ENCODE assay signal across 8 mouse cellular contexts in the genomic region with DNA sequence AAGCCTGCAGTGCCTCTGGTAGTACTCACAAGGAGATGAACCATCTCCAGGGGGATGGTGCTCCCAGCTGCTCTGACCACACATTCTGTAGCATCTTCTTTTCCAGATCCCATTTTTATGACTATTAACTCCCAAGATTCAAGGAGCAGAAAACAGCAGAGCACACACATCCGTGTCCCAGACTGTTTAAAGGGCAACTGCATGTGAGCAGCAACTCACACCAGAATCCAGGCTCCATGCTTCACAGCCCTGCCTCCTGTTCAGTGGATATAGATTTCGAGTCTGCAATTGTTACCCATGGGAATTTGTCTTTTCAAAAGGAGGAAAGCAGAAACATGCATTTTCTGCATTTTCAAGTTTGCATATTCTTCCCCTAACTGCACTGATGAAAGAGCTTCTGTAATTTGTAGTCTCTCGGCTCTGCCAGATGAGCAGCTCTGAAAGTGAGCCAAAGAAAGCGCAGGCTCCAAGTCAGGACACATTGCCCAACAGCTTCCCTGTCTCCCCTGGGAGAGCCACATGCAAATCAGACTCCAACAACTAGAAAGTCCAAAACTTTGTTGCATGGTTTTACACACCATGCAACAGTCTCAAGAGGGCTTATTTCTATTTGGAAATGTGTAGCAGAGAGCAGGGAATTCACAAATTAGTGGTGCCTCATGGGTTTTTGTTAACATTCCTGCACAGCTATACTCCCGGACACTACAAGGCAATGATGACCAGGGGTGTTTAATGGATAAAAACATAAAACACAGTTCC.
DNase-seq lines count a peak whose midpoint lies in the region; ATAC-seq and TF ChIP-seq lines count a peak whose summit lies in the region.

No protein-coding gene starts in this region.

- H3K4me3 ChIP-seq in hindbrain, embryonic 13.5 days = no peak overlapping the region
- H3K4me3 ChIP-seq in hindbrain, embryonic 12.5 days = no peak overlapping the region
- H3K4me3 ChIP-seq in CH12.LX (replicated peaks in 1 of 3; ENCODE audit: low read depth in 2 of 3, low read length in 2 of 3, poor library complexity in 1 of 3) = no peak overlapping the region
- no peak overlapping the region for H3K4me3 ChIP-seq in embryonic fibroblast, embryonic 13.5 days (ENCODE audit: insufficient read depth, low read length)
- no peak overlapping the region for H3K4me3 ChIP-seq in midbrain, embryonic 15.5 days

- peak; percentile 41 for DNase-seq in CH12.LX (ENCODE audit: extremely low read depth)
- DNase-seq in kidney, adult 8-10 months = peak; percentile 37 to 52
- no peak for DNase-seq in cerebellum, adult 8-10 months

- no peak for TF ChIP-seq RAD21 in CH12.LX (IDR thresholded peaks at IDR 0.05; ENCODE audit: low read depth, low read length)

- no peak overlapping the region for H3K4me2 ChIP-seq in hindbrain, embryonic 13.5 days
- H3K4me2 ChIP-seq in hindbrain, embryonic 12.5 days (replicated peaks) = no peak overlapping the region
- no peak overlapping the region; the same call in 1 of the 2 replicates for H3K4me2 ChIP-seq in CH12.LX (ENCODE audit: insufficient read depth, low read depth, poor library complexity, severe bottlenecking)
- H3K4me2 ChIP-seq in midbrain, embryonic 15.5 days = no peak overlapping the region

- no peaks in the 10 kb centered on the region for H3K27me3 ChIP-seq in hindbrain, embryonic 13.5 days
- H3K27me3 ChIP-seq in hindbrain, embryonic 12.5 days = no peaks in the 10 kb centered on the region
- H3K27me3 ChIP-seq in CH12.LX (replicated peaks) = no peaks in the 10 kb centered on the region
- no peaks in the 10 kb centered on the region for H3K27me3 ChIP-seq in midbrain, embryonic 15.5 days (replicated peaks)

- ATAC-seq in hindbrain, embryonic 13.5 days (ENCODE audit: low FRiP score) = no peak
- no peak for ATAC-seq in hindbrain, embryonic 12.5 days (ENCODE audit: low FRiP score)
- ATAC-seq in midbrain, embryonic 15.5 days (replicated peaks) = peak; percentile 54; the same call in 1 of the 2 replicates
- no peak for ATAC-seq in megakaryocyte, adult 5-6 weeks (ENCODE audit: poor library complexity, severe bottlenecking)

- H3K9ac ChIP-seq in hindbrain, embryonic 13.5 days = 0 out of 2 replicates have a peak overlapping the region, but pooled peaks have one; percentile 5
- no peak overlapping the region for H3K9ac ChIP-seq in hindbrain, embryonic 12.5 days
- no peak overlapping the region for H3K9ac ChIP-seq in CH12.LX (ENCODE audit: insufficient read depth, low read depth)
- no peak overlapping the region for H3K9ac ChIP-seq in midbrain, embryonic 15.5 days

- no peak for TF ChIP-seq CTCF in CH12.LX (conservative IDR thresholded peaks at IDR 0.05 in 1 of 2, IDR thresholded peaks at IDR 0.05 in 1 of 2; ENCODE audit: low read depth in 2 of 2, low read length in 2 of 2)
- TF ChIP-seq CTCF in embryonic fibroblast, embryonic 13.5 days (IDR thresholded peaks at IDR 0.05; ENCODE audit: borderline replicate concordance, insufficient read depth, low read length) = no peak

- in situ Hi-C loops in CH12.LX (cut with MboI; ENCODE audit: low pct_ligation_motif_present, low pct_unique_long_range_greater_than_20kb, low sequenced_read_pairs) = no loop called here

- 56% methylated on average over 5 of the region's 5 CpGs for WGBS in hindbrain, embryonic 13.5 days
- 62% methylated on average over 5 of the region's 5 CpGs for WGBS in hindbrain, embryonic 12.5 days
- 47% methylated on average over 5 of the region's 5 CpGs for WGBS in midbrain, embryonic 15.5 days

- H3K4me1 ChIP-seq in hindbrain, embryonic 13.5 days (replicated peaks) = peaks cover 9% of the 10 kb centered on the region
- no peaks in the 10 kb centered on the region for H3K4me1 ChIP-seq in hindbrain, embryonic 12.5 days
- H3K4me1 ChIP-seq in CH12.LX (ENCODE audit: control insufficient read depth in 1 of 2, insufficient read depth in 2 of 2) = peaks cover 3 to 27% of the 10 kb centered on the region in 2 experiments; a peak in 3 of 4 replicates
- peaks cover 10% of the 10 kb centered on the region for H3K4me1 ChIP-seq in embryonic fibroblast, embryonic 13.5 days (ENCODE audit: control insufficient read depth, insufficient read depth, low read length)
- peaks cover 6% of the 10 kb centered on the region for H3K4me1 ChIP-seq in midbrain, embryonic 15.5 days

- no peaks in the 10 kb centered on the region for H3K36me3 ChIP-seq in hindbrain, embryonic 13.5 days
- no peaks in the 10 kb centered on the region for H3K36me3 ChIP-seq in hindbrain, embryonic 12.5 days
- no peaks in the 10 kb centered on the region for H3K36me3 ChIP-seq in CH12.LX (replicated peaks in 1 of 2; ENCODE audit: control insufficient read depth in 1 of 2, insufficient read depth in 1 of 2, low read length in 1 of 2)
- no peaks in the 10 kb centered on the region for H3K36me3 ChIP-seq in midbrain, embryonic 15.5 days (replicated peaks)

- dilution Hi-C loops in CH12.LX (cut with MboI; ENCODE audit: extremely low pct_ligation_motif_present, extremely low pct_unique_long_range_greater_than_20kb, low sequenced_read_pairs) = no loop called here

- TF ChIP-seq POLR2A in CH12.LX (IDR thresholded peaks at IDR 0.05; ENCODE audit: low read depth, low read length) = no peak
- TF ChIP-seq POLR2A in embryonic fibroblast, embryonic 13.5 days (IDR thresholded peaks at IDR 0.05; ENCODE audit: low read depth, low read length) = no peak

- H3K27ac ChIP-seq in hindbrain, embryonic 13.5 days = no peak overlapping the region
- H3K27ac ChIP-seq in hindbrain, embryonic 12.5 days = no peak overlapping the region
- H3K27ac ChIP-seq in CH12.LX (ENCODE audit: insufficient read depth, low read depth) = no peak overlapping the region
- H3K27ac ChIP-seq in embryonic fibroblast, embryonic 13.5 days (ENCODE audit: insufficient read depth, low read length) = peak overlapping the region; percentile 8; the same call in 1 of the 2 replicates
- 0 out of 2 replicates have a peak overlapping the region, but pooled peaks have one; percentile 47 for H3K27ac ChIP-seq in midbrain, embryonic 15.5 days

- H3K79me2 ChIP-seq in CH12.LX (replicated peaks; ENCODE audit: control insufficient read depth, extremely low read depth, insufficient read depth, poor library complexity, severe bottlenecking) = no peaks in the 10 kb centered on the region

- TF ChIP-seq EP300 in CH12.LX (IDR thresholded peaks at IDR 0.05; ENCODE audit: low read length) = no peak

- H3K9me3 ChIP-seq in hindbrain, embryonic 13.5 days = no peaks in the 10 kb centered on the region
- H3K9me3 ChIP-seq in hindbrain, embryonic 12.5 days (replicated peaks) = no peaks in the 10 kb centered on the region
- no peaks in the 10 kb centered on the region for H3K9me3 ChIP-seq in CH12.LX (replicated peaks; ENCODE audit: low read length)
- no peaks in the 10 kb centered on the region for H3K9me3 ChIP-seq in midbrain, embryonic 15.5 days

TF ChIP-seq in CH12.LX, 34 proteins besides CTCF, POLR2A, EP300 and RAD21:
- TF ChIP-seq ELF1 (IDR thresholded peaks at IDR 0.05; ENCODE audit: low read depth, low read length) (no peak), GABPA (IDR thresholded peaks at IDR 0.05; ENCODE audit: insufficient replicate concordance, low read depth, low read length) (no peak), MAX (IDR thresholded peaks at IDR 0.05; ENCODE audit: low read length) (no peak), MEF2A (IDR thresholded peaks at IDR 0.05; ENCODE audit: borderline replicate concordance, low read depth, low read length) (no peak), TBP (conservative IDR thresholded peaks at IDR 0.05; ENCODE audit: low read depth, low read length) (no peak), RCOR1 (conservative IDR thresholded peaks at IDR 0.05; ENCODE audit: low read depth, low read length) (no peak), USF1 (IDR thresholded peaks at IDR 0.05; ENCODE audit: low read depth, low read length) (no peak), BHLHE40 (IDR thresholded peaks at IDR 0.05; ENCODE audit: low read depth, low read length) (no peak), MYC (IDR thresholded peaks at IDR 0.05; ENCODE audit: low read depth, low read length) (no peak), ZKSCAN1 (IDR thresholded peaks at IDR 0.05; ENCODE audit: borderline replicate concordance, low read depth, low read length) (no peak), ZC3H11A (IDR thresholded peaks at IDR 0.05; ENCODE audit: low read depth, low read length) (no peak)

Comparison
In these comparisons a context has a peak if more than half of its experiments do, and no peak if none do; other contexts are left out.
1. H3K27ac ChIP-seq: peak in embryonic fibroblast, embryonic 13.5 days (single experiment) and midbrain, embryonic 15.5 days (single experiment); none in hindbrain, embryonic 13.5 days (single experiment), hindbrain, embryonic 12.5 days (single experiment) and CH12.LX (single experiment).